In the genomic region with DNA sequence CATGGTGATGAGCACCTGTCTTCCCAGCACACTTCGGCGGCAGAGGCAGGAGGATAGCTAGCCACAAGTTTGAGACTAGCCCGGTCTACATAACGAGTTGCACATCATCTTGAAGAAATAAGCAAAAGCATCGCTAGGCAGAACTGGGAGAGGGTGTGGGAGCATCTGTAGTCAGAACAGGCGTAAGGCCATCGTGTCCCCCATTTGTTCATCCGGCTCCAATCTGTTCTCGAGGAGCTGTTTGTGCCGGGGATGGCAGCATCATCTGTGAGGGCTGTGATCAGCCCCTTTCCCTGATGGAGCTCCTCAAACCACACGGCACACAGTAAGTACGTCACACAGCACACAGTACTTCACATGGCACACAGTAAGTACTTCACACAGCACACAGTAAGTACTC, we compare ENCODE assay signal across 24 mouse cellular contexts. TPM values are rescaled to one million over a fixed set of nuclear protein-coding genes. Genes with fewer than 3 reads are reported as not detected.
"Had no signal": no experiment of that assay in that cellular context is flagged by ENCODE, and none has a peak within 500 bp of the region (broad histone marks: within the 10 kb centered on the region; RNA-seq: fewer than 3 reads in every experiment).

No protein-coding gene starts in this region.

- H3K36me3 ChIP-seq: limb, embryonic 15.5 days; liver, embryonic 12.5 days; midbrain, embryonic 15.5 days; neural tube, embryonic 12.5 days had no signal

- H3K4me2 ChIP-seq: limb, embryonic 15.5 days; liver, embryonic 12.5 days; lung, embryonic 14.5 days; midbrain, embryonic 11.5 days; midbrain, embryonic 15.5 days; neural tube, embryonic 12.5 days had no signal

- H3K27ac ChIP-seq: left cerebral cortex, adult 2 months; limb, embryonic 15.5 days; liver, embryonic 12.5 days; macrophage; midbrain, embryonic 15.5 days; neural tube, embryonic 12.5 days had no signal

- H3K9me3 ChIP-seq: limb, embryonic 15.5 days; liver, embryonic 12.5 days; midbrain, embryonic 15.5 days; neural tube, embryonic 12.5 days had no signal

- DNase-seq: kidney, adult 11 months; kidney, adult 9 months; kidney, postnatal 14 days; lung, embryonic 14.5 days; lung, postnatal 14 days; right cerebral cortex, postnatal 4 days; spleen, adult 18-20 months; thymus, adult 18-20 months; thymus, postnatal 14 days had no signal

- H3K4me3 ChIP-seq: left cerebral cortex, adult 2 months; limb, embryonic 15.5 days; liver, embryonic 12.5 days; megakaryocyte, embryonic 14.5 days; midbrain, embryonic 15.5 days; neural tube, embryonic 12.5 days had no signal

- H3K27me3 ChIP-seq: limb, embryonic 15.5 days; liver, embryonic 12.5 days; midbrain, embryonic 15.5 days; neural tube, embryonic 12.5 days had no signal

- H3K9ac ChIP-seq: limb, embryonic 15.5 days; liver, embryonic 12.5 days; lung, embryonic 14.5 days; midbrain, embryonic 15.5 days; neural tube, embryonic 12.5 days had no signal

- ATAC-seq: liver, embryonic 12.5 days; midbrain, embryonic 15.5 days had no signal

RNA-seq across cellular contexts. Expression of gene Crybb3, which starts 45.1 kb away (rescaled TPM):
- total RNA-seq: monocyte, adult 5-6 weeks; neutrophil, adult 5-6 weeks had no signal
- polyA plus RNA-seq: liver, embryonic 12.5 days; liver, embryonic 16.5 days; macrophage had no signal

RNA-seq across cellular contexts. Expression of gene Crybb2, which starts 56.6 kb away (rescaled TPM):
- total RNA-seq: left cerebral cortex, adult 2 months; left cerebral cortex, postnatal 25 days; monocyte, adult 5-6 weeks; neutrophil, adult 5-6 weeks had no signal
- polyA plus RNA-seq: intestine, embryonic 14.5 days; limb, embryonic 11.5 days; limb, embryonic 15.5 days; liver, embryonic 12.5 days; liver, embryonic 16.5 days; lung, embryonic 14.5 days; macrophage; midbrain, embryonic 11.5 days; midbrain, embryonic 15.5 days; neural tube, embryonic 12.5 days; stomach, embryonic 14.5 days had no signal
